Mouse (Mus musculus) heart, embryonic 11.5 days (tissue): ENCODE data around the gene Klre1. TPM values are rescaled to one million over a fixed set of nuclear protein-coding genes. Genes with fewer than 3 reads are reported as not detected.

Source experiments
- ATAC-seq: fragments of 200-750 bp; cut with Nextera tagmentation; replicated peaks from 2 replicates; pipeline ENCODE4 v1.8.0; 2017; ENCODE audit warnings: moderate library complexity; ENCODE audit not compliant: insufficient number of reproducible peaks, low FRiP score, low TSS enrichment
- H3K27ac ChIP-seq: fragments of 300-500 bp; sonication (generic); 2 replicates; pipeline ENCODE4 v1.5.1; 2014; ENCODE audit warnings: mild to moderate bottlenecking, low read depth, low read length
- H3K27me3 ChIP-seq: fragments of 300-500 bp; sonication (generic); 2 replicates; pipeline ENCODE4 v1.6.1; 2014; ENCODE audit warnings: mild to moderate bottlenecking, low read length, mixed read lengths; ENCODE audit not compliant: control insufficient read depth, insufficient read depth
- H3K36me3 ChIP-seq: fragments of 300-500 bp; sonication (generic); 2 replicates; pipeline ENCODE4 v1.6.1; 2014; ENCODE audit warnings: mild to moderate bottlenecking, low read length, moderate library complexity, mixed read lengths; ENCODE audit not compliant: control insufficient read depth, insufficient read depth
- H3K4me1 ChIP-seq: fragments of 300-500 bp; sonication (generic); 2 replicates; pipeline ENCODE4 v1.6.1; 2014; ENCODE audit warnings: low read length; ENCODE audit not compliant: control insufficient read depth, insufficient read depth
- H3K4me2 ChIP-seq: fragments of 300-500 bp; sonication (generic); 2 replicates; pipeline ENCODE4 v1.6.1; 2014; ENCODE audit warnings: mild to moderate bottlenecking, moderate library complexity
- H3K4me3 ChIP-seq: fragments of 300-500 bp; sonication (generic); 2 replicates; pipeline ENCODE4 v1.5.1; 2014; ENCODE audit warnings: low read depth, low read length
- H3K9ac ChIP-seq: fragments of 300-500 bp; sonication (generic); 2 replicates; pipeline ENCODE4 v1.6.1; 2014; ENCODE audit warnings: mild to moderate bottlenecking, low read depth, low read length, moderate library complexity
- H3K9me3 ChIP-seq: fragments of 300-500 bp; sonication (generic); replicated peaks from 2 replicates; pipeline ENCODE4 v1.6.1; 2016; ENCODE audit warnings: low read length; ENCODE audit not compliant: control insufficient read depth
- WGBS: fragments of 180-500 bp; shearing (Covaris S2); extraction: QIAGEN DNeasy Blood & Tissue Kit; methylation state at CpG from one replicate; pipeline ENCODE4 v1.1.7; 2014; ENCODE audit not compliant: insufficient replicate concordance; 5-methylcytosine and 5-hydroxymethylcytosine counted together
- polyA plus RNA-seq: library from polyadenylated mRNA; unstranded; fragments of >200 nt; fragmentation: Nextera tagmentation; extraction: Ambion mirVana; gene quantifications from 2 replicates; pipeline ENCODE4 v1.2.1, GENCODE M21; 2014

The Klre1 gene
- polyA plus RNA-seq, 1 experiment from 2014 or later = not detected

DNA sequence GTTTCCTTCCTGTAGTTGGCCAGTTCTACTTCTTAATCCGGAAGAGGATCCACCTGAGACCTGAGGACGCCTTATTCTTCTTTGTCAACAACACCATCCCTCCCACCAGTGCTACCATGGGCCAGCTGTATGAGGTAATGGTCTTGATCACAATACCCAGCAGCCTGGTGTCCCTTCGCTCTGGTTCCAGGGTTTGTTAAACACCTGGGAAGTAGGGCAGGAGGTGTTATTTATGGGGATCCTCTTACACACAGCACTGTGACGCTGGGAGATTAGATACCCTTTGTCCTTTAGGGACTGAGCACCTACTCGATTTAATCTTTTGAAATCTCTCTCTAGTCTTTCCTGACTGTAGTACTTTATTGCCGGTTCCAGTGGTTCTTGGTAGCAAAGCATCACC is 39.1 kb upstream of the Klre1 start:
- Histone ChIP-seq H3K9ac (no peak overlapping the region), H3K4me1 (peaks cover 14% of the 10 kb centered on the region), H3K36me3 (peaks cover 18% of the 10 kb centered on the region), H3K27me3 (no peaks in the 10 kb centered on the region), H3K4me2 (no peak overlapping the region), H3K4me3 (no peak overlapping the region), H3K27ac (no peak overlapping the region), H3K9me3 (no peaks in the 10 kb centered on the region)
- no peak for ATAC-seq
- WGBS = 76% methylated on average over 6 of the region's 6 CpGs

DNA sequence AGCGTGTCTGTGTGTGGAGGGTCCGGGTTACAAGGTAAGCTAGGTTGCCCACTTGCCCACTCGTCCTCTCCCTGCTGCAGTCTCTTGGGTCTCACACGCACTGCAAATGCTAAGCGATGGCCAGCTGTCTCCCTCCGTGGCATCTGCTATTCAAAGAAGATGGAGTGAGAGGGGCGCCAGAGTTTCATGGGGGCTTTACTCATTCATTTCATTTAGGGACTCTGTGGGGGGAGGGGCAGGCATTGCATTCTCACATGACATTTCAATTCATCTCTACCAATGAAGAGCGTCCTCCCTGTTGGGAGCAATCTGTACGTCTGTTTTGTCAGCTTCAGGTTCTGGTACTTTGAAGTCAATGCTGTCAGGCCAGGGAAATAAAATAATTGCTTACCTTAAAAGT is 35.8 kb upstream of the Klre1 start:
- ATAC-seq = no peak
- no peak overlapping the region for H3K4me3 ChIP-seq
- no peaks in the 10 kb centered on the region for H3K27me3 ChIP-seq
- H3K4me1 ChIP-seq = no peaks in the 10 kb centered on the region
- H3K36me3 ChIP-seq = peaks cover 18% of the 10 kb centered on the region
- H3K9me3 ChIP-seq = no peaks in the 10 kb centered on the region
- no peak overlapping the region for H3K4me2 ChIP-seq
- H3K9ac ChIP-seq = no peak overlapping the region
- WGBS = 89% methylated on average over 9 of the region's 9 CpGs
- H3K27ac ChIP-seq = no peak overlapping the region

DNA sequence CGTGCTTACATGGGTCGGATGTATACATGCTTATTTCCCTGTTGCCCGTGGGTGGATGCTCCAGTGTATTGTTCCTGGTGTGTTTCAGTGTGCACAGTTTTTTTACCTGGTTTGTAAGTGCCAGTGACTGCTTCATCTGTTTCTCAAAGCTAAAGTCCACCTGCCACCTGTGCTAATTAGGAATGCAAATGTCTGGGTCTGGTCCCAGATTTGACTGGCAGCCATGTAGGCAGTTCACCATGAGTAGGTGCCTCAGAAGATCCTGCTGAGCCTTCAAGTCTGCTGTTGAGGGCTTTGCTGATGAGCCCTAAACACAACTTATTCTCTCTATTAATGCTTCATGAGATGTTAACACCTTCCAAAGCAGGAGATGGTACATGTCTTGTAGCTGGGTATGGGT is 35.2 kb upstream of the Klre1 start:
- no peak for ATAC-seq
- Histone ChIP-seq H3K36me3 (peaks cover 18% of the 10 kb centered on the region), H3K4me2 (no peak overlapping the region), H3K9me3 (no peaks in the 10 kb centered on the region), H3K9ac (no peak overlapping the region), H3K27ac (no peak overlapping the region), H3K27me3 (no peaks in the 10 kb centered on the region), H3K4me1 (no peaks in the 10 kb centered on the region), H3K4me3 (no peak overlapping the region)
- 83% methylated on average over 3 of the region's 3 CpGs for WGBS

DNA sequence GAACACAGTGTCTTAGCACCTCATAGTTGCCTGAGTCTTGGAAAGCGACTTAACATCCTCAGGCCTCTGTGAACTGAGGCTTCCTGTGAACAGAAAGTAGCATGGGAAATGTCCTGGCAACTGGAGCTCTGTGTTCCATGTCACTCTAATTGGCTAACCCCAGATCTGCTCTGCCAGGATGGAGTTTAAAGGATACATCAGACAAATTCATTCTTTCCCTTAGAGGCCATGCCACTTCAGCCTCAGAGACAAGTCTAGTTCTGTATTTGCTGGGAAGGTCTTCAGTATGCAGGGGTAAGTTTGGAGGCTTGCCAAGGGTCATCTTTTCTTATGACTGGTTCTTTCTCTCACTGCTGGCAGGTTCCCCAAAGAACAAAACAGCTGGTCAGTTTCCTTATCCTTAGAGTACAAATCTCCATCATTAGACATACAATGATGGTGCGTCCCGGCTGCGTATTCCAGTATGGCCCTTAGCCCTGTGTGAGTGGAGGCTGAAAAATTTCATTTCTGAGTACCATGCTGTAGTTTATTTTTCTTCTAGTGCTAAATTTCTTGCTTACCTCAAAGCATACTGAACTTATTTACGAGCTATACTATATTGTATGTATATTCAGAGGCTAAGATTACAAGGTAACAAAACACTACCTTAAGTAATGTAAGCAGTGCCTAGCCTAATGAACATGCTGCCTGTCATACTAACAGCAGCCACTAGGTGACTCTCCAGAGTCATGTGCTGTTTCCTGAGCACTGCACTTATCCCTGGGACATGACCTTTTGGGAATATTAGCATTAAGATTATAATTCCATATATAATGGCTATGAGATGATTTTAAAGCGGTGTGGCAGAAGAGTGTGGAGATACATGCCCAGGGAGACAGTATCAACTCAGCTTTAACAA is 33.7 kb upstream of the Klre1 start:
- no peaks in the 10 kb centered on the region for H3K27me3 ChIP-seq
- H3K9me3 ChIP-seq = no peaks in the 10 kb centered on the region
- H3K4me2 ChIP-seq = no peak overlapping the region
- H3K4me1 ChIP-seq = no peaks in the 10 kb centered on the region
- H3K27ac ChIP-seq = no peak overlapping the region
- WGBS = 64% methylated on average over 6 of the region's 6 CpGs
- H3K9ac ChIP-seq = no peak overlapping the region
- peaks cover 16% of the 10 kb centered on the region for H3K36me3 ChIP-seq
- peak; percentile 64; the same call in 1 of the 2 replicates for ATAC-seq
- H3K4me3 ChIP-seq = no peak overlapping the region

DNA sequence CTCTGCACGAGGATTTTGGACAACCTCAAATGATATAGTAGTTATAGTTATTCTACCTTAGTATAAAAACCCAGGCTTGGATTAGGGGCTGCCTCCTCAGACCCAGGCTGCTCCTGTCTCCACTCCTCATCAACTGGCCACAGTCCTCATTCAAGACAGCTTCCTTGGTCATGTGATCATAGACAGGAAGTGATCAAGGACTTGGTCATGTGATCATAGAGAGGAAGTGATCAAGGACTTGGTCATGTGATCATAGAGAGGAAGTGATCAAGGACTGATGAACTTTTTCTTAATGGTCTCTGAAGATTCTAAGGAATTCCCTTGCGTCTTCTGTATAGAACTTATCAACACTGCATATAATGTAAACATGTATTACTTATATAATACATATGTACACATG is 30.4 kb upstream of the Klre1 start:
- no peaks in the 10 kb centered on the region for H3K27me3 ChIP-seq
- no peak for ATAC-seq
- no peak overlapping the region for H3K4me2 ChIP-seq
- 79% methylated on average over 2 of the region's 2 CpGs for WGBS
- H3K9me3 ChIP-seq = no peaks in the 10 kb centered on the region
- H3K4me3 ChIP-seq = no peak overlapping the region
- no peaks in the 10 kb centered on the region for H3K36me3 ChIP-seq
- no peak overlapping the region for H3K9ac ChIP-seq
- H3K4me1 ChIP-seq = no peaks in the 10 kb centered on the region
- H3K27ac ChIP-seq = no peak overlapping the region

DNA sequence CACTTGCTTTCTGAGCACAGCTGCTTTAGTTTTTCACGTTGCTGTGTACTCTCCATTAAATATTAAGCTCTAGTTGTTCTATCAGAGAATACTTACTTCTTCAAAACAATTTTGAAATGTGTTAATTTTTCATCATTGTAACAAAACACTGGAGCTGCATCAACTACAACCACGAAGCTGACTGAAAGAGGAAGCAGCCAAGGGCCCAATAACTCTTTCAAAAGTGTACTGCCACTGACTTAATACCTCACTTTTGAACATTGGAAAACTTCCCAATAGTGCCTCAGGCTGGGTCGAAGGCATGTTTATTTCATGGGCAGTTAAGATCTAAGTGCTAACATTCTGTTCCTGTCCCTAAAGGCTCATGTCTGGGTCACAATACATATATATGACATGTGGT is 29.7 kb upstream of the Klre1 start:
- Histone ChIP-seq H3K4me1 (no peaks in the 10 kb centered on the region), H3K9ac (no peak overlapping the region), H3K36me3 (no peaks in the 10 kb centered on the region), H3K9me3 (no peaks in the 10 kb centered on the region), H3K27me3 (0 out of 2 replicates have a peak, but pooled peaks cover 2% of the 10 kb centered on the region), H3K27ac (no peak overlapping the region), H3K4me3 (no peak overlapping the region), H3K4me2 (no peak overlapping the region)
- 69% methylated on average over 3 of the region's 3 CpGs for WGBS
- no peak for ATAC-seq

DNA sequence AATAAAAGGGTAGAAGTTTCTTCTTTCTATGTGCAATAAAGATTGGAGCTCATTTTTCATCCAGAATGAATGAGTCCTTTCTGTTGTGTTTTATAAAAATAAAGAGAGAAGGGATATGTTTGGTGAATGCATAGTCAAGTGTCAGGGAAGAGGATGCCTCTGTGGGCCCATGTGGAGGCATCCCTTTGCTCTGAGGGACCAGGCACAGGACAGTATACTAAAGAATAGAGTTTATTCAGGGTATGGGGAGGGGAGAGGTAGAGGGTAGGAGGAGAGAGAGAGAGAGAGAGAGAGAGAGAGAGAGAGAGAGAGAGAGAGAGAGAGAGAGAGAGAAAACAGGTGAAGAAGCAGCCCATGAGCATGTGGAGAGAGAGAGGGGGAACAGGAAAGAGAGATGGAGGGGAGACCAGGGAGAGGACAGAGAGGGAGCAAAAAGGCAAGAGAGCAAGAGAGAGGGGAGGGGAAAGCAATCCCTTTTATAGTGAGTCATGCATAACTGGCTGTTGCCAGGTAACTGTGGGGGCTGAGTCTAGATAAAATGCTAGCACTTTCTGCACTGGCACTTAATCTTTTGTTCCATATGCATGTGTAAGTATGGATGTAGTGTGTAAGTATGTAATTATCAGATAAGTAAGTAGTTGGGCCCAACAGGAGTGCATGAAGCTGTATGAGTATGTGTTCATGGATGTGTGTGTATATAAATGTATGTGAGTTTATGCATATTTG is 20.2 kb upstream of the Klre1 start:
- H3K4me3 ChIP-seq = no peak overlapping the region
- H3K27me3 ChIP-seq = 0 out of 2 replicates have a peak, but pooled peaks cover 3% of the 10 kb centered on the region
- ATAC-seq = peak; percentile 68; the same call in 1 of the 2 replicates
- no peak overlapping the region for H3K9ac ChIP-seq
- no peak overlapping the region for H3K4me2 ChIP-seq
- H3K9me3 ChIP-seq = no peaks in the 10 kb centered on the region
- no peaks in the 10 kb centered on the region for H3K4me1 ChIP-seq
- H3K36me3 ChIP-seq = no peaks in the 10 kb centered on the region
- no peak overlapping the region for H3K27ac ChIP-seq

DNA sequence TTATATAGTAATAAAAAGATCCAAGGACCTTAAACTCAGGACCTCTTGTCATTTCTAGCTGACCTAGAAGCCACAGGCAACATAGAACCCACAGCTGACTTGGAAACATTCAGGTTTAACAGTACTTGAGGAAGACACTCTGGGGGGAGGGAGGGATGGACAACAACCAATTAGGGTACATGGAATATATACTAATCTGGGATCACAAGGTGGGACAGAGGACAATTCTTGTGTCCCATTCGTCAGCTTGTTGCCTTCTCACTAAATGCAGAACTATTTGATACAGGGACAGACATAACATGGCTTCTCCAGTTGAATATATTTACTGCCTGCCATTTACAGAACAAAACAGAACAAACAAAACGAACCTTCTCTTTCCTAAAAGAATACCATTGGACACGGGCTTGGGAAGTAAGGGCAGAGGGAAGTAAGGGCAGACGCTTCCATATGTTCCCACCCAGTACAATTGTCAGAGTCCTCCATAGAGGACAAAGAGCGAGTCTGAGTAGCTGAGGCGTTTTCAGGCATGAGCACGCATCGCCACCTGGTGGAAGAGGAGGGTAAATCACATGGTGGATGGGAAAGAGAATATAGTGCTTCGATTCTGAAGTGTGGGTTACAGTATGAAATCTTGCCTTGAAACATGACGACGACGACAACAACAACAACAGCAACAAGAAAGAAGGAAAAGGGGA is 18.6 kb upstream of the Klre1 start:
- H3K27ac ChIP-seq = no peak overlapping the region

More for the DNA sequence above, 18.6 kb upstream of the Klre1 start:
- Histone ChIP-seq H3K4me3 (no peak overlapping the region), H3K36me3 (no peaks in the 10 kb centered on the region), H3K4me2 (no peak overlapping the region), H3K4me1 (no peaks in the 10 kb centered on the region), H3K27me3 (no peaks in the 10 kb centered on the region), H3K9me3 (no peaks in the 10 kb centered on the region), H3K9ac (no peak overlapping the region)
- 0 out of 2 replicates have a peak, but pooled peaks have one; percentile 61 for ATAC-seq
- 21% methylated on average over 12 of the region's 12 CpGs for whole genome bisulfite sequencing
